Mouse (Mus musculus): ENCODE measurements around the gene Pdgfc.

Pdgfc gene

DNA sequence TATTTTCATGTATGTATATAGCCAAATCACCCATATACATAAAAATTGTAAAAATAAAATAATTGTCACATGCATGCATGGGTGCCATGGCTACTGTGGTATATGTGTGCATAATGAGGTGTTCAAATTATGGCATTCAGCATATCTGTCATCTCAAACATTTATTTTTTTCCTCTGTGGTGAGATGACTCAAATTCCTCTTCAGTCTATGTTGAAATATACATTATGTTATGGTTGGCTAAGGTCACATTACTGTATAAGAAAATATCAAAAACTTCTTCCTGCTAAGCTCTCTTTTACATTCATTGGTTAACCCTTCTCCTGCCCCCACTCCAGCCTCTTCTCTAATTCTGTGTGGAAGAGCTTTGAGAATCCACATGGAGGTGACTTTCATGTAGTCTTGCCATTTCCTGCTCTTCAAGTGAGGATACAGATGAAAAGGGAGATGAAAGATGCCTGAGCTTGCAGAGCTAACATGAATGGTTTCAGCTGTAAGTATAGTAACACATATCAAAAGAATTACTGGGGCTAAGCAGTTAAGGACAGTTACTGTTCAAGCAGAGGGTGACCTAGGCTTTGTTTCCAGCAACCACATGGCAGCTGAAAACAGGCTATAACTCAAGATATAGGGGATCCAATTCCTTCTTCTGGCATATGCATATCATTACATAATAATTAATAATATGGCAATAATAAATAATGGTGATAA, 124.4 kb downstream of the Pdgfc start:
- no peak for DNase-seq

DNA sequence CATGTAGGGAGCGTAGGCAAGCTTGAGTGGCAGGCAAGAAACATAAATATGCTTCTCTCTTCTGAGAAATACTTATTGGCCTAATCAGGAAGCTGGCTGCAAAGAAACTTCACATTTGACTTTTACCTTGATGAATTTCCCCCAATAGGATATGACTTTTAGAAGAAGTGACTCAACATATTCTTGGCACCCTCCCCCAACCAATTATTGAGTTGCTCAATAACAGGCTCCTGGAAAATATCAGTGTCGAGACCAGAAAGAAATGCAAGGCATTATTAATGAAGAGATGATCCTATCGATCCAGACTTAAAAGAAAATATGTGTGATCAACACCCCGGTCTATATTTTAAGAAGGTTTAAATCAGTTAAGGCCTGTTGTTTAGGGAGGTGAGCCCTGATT, 125.9 kb downstream of the Pdgfc start:
- DNase-seq: no peak

DNA sequence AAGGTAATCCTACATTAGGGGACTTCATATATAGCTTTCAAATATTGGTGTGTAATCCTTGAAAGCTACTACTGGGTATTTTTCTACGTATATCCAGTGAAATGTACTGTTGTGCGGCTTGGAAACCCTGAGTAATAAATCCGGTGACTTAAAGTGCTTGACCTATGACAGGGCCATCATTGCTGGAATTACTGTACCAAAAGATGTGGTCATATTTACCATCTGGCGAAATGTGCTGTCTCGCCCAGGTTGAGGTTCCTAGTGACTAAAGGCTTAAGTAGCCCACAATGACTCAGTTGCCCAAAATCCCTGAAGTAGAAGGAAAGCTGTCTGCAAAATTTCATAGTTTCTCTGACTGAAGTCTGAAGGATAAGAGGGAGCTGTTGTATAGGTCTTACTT, 127.9 kb downstream of the Pdgfc start:
- no peak for DNase-seq

DNA sequence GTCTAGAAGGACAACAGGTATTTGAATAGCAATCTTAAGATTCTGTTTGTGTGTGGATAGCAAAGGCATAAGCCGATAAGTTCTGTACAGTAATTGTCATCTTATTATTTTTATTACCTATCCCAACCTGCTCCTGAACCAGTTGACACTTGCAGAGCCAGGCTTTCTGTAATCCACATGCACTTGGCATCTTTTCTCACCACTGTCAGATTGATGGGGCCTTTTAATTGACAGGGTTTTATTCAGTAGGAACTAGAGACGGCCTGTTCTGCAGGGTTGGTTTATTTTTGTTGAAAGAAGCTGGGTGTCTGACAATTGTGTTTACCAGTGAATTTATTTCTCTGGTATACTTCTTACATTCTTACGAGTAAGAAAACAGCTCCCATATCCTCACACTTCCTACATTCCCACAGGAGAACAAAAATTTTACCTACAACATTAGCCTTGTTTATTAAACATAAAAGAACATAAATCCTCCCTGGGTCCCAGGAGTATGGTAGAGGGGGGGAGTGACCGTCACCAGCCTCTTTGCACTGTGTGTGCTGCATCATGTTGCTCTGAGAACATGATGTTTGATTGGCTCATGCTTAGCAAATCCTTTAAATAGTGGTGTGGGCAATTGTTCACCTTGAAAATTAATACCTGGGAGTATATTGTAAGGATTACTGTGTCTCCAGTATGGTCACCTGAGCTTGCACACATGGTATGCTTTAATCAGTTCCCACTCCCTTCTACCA, 134.0 kb downstream of the Pdgfc start:
- no peak for DNase-seq

DNA sequence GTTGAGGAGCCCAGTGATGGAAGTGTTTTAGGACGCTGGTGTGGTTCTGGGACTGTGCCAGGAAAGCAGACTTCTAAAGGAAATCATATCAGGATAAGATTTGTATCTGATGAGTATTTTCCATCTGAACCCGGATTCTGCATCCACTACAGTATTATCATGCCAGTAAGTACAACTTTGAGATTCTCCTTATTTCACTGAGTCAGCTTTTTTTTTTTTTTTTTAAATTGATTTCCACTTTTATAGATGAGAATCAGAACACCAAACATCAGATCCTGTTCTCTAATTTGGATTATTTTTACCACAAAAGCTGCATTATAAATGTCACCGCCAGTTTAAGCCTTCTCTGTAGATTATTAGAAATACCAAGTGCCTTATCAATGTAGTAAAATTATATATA, 138.6 kb downstream of the Pdgfc start:
- no peak for DNase-seq

DNA sequence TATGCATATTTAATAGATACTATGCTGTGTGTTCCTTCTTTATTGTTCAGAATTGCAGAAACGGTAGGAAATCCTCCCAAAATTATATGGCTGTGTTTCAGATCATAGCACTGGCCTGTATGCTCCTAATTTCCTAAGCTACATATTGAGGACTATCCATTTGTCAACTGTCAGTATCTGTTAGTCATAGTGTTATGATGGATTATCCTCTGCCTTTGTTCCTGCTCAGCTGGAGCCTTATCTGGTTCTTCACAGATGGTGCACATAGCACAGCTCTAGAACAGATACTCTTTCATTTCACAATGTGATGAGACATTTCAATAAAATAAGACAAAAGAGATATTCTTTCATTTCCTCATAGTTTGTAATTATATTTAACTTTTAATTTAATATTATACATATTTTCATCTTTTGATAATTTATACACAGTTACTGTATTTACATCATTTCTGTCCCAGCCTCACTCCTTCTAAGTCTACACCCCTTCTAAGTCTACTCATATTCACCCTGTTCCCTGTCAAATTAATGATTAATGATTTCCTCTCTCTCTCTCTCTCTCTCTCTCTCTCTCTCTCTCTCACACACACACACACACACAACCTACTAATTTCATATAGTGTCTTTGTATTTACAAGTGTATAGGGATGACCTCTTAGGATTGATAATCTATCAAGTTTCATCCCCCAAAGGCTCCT, 145.2 kb downstream of the Pdgfc start:
- DNase-seq: peak in 1 of 2 experiments; percentile 7

DNA sequence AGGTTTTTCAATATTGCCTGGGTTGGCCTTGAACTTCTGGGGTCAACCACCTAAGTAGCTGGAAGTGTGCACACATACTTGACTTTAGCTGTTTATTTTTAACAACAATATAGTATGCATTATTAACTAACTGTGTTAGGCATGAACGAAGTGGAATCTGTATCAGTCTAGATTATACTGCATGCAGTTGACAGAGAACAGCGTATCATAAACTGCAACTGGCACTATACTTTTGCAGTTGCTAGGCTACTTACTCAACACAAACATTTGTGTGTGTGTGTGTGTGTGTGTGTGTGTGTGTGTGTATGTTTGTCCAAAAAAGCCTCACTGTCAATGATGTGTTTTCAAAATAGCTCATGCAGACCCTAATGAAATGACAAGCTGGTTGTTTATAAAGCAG, 160.7 kb downstream of the Pdgfc start:
- no peak for DNase-seq

DNA sequence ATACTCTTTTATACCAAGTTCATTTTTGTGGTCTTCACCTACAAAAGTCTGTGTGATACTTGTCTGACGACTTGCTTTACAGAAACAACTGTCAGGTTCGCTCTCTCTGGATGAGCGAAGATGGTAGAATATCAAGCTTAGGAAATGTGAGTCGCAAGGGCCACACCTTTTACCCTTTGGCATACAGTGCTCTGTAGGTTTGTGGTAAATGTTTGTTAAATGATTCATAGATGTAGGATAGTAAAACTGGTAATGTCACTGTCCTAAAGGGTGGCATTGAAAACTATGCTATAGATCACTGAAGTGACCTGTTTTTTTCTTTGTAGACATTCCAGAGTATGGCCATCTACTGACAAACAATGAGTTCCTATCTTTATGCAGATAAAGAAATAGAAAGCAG, 161.4 kb downstream of the Pdgfc start:
- no peak for DNase-seq

DNA sequence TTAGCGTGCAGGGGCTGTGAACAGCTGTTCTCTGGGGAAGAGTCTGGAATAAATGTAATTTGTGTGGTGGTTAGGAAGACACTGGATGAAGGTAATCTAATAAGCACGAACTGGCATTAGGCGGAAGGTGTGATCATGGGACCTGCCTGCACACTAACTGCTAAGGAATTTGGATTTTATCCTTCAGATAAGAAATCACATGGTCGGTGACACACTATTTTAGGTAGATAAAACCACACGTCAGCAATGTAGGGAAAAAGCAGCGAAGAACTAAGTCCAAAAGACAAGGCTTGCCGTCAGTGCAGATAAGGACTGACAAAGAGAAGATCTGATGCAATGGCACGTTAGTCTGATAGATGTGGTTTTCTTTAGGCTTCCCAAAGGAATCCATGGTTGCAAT, 164.4 kb downstream of the Pdgfc start:
- DNase-seq: no peak

DNA sequence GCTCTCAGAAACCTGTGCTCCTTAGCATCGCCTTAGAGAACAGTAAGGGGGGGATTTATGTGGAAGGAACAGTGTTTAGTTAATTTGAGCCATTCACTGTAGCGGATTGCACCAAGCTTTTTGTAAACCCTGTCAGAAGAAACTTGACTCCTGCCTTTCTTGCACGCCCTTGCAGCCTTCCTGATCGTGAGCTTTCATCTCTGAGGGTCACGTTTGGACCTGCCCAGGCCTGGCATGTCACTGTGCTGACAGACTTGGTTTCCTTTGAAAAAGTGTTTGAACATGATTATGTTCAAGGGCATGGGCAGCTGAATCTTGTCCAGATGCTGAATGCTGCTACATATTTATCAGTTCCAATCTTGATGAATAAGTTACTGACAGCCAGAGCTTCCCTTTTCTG, 169.0 kb downstream of the Pdgfc start:
- DNase-seq: no peak

DNA sequence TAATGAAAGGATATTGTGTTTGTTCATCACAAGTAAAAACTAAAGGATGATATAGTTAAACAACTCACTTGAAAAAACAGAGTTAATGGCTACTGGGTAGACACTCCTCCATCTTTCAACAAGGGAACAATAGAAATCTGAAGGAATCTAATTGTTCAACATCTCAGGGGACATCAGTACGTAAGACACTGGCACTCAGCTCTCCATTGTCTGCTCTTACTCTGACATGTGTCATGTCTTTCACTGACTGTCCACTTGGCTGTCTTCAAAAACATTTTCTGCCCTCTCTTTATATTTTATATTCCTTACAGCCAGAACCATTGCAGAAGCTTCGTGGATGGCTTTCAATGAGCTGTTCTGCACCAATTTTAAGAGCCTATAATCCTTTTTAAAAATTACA, 172.0 kb downstream of the Pdgfc start:
- DNase-seq: no peak

DNA sequence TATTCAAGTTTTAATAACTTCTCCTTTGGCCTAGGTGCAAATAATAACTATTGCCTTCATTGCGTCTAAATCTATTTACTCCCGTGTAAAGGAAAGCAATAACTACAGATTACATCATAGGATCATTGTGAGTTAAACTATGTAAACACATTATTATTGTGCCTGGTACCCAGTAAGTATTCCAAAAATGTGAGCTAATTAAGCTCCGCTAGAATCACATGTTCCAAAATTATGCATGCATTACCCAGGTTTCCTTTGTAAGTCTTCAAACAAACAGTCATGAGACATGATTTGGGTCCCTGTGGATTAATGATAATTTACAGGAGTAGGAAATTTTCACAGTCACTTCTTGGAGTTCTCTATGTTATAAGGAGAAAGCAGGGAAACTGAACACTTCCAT, 174.9 kb downstream of the Pdgfc start:
- DNase-seq: no peak

DNA sequence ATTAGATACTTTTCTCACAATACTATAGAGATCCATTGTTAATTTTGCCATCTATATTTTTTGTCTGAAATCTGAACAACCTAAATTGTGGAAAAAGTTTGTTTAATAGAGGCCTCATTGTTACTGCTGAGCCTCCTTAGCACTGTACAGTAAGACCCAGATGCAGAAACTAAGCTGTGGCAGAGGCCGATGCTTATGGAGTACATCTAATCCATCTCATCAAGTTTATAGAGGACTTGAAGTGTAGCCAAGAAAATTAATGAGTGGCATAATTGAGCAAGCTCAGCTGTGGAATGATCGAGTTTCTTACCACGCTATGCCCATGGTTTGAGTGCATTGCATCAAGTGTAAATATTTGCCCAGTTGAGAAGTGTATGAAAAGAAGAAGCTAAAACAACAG, 175.4 kb downstream of the Pdgfc start:
- no peak for DNase-seq

DNA sequence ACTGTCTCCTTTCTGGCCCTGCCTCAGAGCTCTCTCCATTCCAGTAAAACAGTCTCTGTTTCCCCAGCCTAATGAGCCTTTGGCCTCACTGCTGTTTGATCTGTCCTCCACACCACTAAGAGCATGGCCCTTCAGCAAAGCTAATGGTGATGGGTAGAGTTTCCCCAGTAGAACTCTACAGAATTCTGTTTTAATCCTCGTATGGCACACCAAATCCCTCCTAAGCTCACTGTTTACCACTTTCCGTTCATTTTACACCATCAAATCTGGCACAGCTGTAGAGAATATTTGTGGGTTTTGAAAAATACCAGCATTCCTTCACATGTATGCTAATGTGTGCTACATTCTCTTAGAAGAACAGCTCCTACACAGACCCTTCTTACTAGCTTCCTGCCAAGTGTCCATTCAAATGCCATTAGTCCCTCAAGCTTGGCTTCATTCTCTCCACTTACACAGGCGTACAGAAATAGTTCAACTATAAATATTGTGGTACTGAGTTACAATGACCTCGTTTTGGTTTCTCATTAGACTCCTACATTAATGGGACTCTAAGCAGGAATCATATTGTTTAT, 179.4 kb downstream of the Pdgfc start:
- no peak for DNase-seq

DNA sequence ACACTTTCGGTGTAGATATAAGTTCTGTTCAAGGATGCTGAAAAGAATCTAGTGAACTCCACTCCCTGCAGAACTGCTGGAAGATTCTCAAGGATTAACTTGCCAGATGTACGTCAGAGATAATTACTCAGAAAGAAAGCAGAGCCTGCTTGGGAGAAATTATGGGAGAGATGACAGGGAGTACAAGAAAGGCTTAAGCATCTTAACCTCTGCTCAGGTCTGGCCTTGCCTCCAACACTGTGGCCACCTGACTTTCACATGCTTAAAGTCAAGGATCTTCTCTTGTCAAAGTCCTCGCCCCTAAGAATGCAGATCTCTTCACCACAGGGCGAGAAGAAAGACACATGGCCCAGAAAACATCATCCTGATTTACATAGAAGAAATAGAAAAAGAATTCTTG, 185.5 kb downstream of the Pdgfc start:
- no peak for DNase-seq

DNA sequence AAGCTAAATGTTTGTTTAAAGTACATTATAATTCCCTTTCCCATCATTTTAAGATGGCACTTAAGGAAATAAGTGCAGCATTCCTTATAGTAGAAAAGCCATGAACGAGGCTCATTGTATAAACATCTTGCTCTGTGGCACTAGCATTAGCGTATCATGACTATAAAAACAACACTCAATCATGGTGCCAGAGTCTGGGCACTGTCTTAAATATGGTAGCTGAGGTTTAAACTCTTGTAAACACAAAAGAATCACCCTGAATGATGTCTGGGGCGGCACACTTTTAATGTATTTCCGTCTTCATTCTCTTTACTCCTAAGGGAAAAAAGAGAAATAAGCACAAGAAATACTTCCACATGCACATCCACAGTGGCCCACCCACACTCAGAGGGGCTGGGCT, 192.1 kb downstream of the Pdgfc start:
- no peak for DNase-seq

DNA sequence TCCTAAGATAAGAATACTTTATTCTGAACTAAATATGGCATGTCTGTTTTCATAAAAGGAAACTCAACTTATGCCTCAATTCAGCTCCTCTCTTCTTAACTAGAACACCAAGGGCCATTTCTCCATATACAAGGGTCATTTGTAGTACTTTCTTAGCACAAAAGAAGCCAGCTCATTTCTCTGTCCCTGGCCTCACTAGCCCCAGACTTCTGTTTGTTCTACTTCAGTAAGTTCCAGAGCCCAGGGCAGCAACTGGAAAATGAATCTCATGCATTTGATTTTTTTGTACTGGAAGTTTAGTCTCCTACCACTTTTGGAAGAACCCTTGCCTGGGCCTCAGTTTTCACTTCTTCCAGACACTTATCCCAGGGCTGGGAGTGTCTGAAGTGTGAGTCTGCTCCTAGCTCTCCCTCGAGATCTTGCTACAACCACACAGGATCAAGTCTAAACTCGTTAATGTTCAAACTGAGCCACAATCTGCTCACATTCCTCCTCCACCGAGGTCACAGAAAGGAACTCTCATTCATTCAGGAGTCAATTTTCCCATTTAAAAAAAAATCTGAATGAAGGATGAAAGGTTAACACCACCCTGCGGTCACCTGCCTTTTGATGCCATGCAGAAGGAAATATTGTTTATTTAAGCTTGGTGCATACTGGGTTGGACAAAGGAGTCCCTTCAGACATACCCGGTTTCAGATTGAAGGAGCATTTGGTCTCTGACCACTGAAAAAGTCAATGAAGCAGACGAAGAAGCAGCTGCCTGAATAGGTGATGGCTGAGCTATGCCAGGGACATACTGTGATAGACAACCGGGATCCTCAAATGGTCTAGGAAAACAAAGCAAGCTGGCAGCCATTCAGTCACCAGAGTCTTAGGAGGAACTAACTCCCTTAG, 206.7 kb downstream of the Pdgfc start:
- peak; percentile 68 to 69 for DNase-seq

DNA sequence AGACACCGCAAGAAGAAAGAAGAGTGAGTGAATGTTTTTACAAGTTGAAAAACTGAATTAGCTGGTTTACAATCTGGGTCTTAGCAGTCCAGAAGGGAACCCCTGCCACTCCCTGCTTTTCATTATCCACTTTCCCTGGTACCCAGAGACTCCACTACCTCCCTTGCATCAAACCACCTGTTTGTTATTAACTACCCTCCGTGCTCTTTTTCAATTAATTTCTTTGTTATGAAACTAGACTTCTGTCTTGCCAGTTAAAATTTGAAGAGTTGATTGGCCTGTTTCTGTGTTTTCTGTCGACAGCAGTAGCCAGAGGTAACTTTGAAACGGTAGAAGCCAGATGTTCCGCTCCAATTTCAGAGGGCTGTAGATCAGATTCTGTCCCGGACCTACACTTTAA, 207.4 kb downstream of the Pdgfc start:
- DNase-seq: no peak

DNA sequence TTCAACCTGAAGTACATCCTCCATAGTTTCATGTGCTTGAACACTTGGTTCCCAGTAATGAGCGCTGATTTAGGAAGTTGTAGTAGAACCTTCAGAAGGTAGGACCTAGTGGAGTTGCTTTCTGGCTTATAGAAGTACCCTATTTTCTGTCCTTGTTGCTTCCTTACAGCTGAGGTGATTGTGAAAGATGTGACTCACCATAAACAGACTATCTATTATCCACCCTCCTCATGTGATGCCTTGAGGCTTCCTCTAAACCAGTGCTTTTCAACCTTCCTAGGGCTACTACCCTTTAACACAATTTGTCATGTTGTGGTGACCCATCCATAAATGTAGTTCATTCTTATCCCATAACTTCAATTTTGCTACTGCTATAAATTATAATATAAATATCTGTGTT, 226.6 kb downstream of the Pdgfc start:
- DNase-seq: no peak
